Mouse (Mus musculus) liver, adult 2 months (tissue): ENCODE data around the gene March8. TPM values are rescaled to one million over a fixed set of nuclear protein-coding genes. Genes with fewer than 3 reads are reported as not detected.

Experiments used
- DNase-seq: peaks from one replicate; pipeline ENCODE4 v3.0.0-alpha.2; 2011; ENCODE audit warnings: low read depth, low spot score; ENCODE audit errors: extremely low read depth
- H3K27ac ChIP-seq: fragments of 200-500 bp; replicated peaks from 2 replicates; pipeline ENCODE4 v1.5.1; 2012; ENCODE audit warnings: low read depth, mild to moderate bottlenecking, control low read depth, inconsistent platforms, low read length; ENCODE audit not compliant: insufficient read depth
- H3K27me3 ChIP-seq: fragments of 200-500 bp; 2 replicates; pipeline ENCODE4 v1.6.1; 2012; ENCODE audit warnings: mild to moderate bottlenecking, moderate library complexity, low read length, inconsistent platforms; ENCODE audit not compliant: control insufficient read depth, insufficient read depth
- H3K36me3 ChIP-seq: fragments of 200-500 bp; 2 replicates; pipeline ENCODE4 v1.6.1; 2012; ENCODE audit warnings: low read length, inconsistent platforms; ENCODE audit not compliant: control insufficient read depth, insufficient read depth
- H3K4me1 ChIP-seq: fragments of 200-500 bp; 2 replicates; pipeline ENCODE4 v1.6.1; 2011; ENCODE audit warnings: low read length; ENCODE audit not compliant: control insufficient read depth, insufficient read depth
- H3K4me3 ChIP-seq: fragments of 200-500 bp; 2 replicates; pipeline ENCODE4 v1.5.1; 2011; ENCODE audit warnings: low read depth, mild to moderate bottlenecking, control low read depth, low read length, moderate library complexity; ENCODE audit not compliant: insufficient read depth
- H3K79me2 ChIP-seq: fragments of 200-500 bp; 2 replicates; pipeline ENCODE4 v1.6.1; 2012; ENCODE audit warnings: inconsistent platforms, mild to moderate bottlenecking, low read length, moderate library complexity; ENCODE audit not compliant: control insufficient read depth, insufficient read depth
- H3K9ac ChIP-seq: fragments of 200-500 bp; 2 replicates; pipeline ENCODE4 v1.6.1; 2012; ENCODE audit warnings: low read depth, mild to moderate bottlenecking, control low read depth, inconsistent platforms, low read length
- CTCF ChIP-seq: fragments of 200-500 bp; IDR thresholded peaks from 2 replicates; pipeline ENCODE4 v1.5.1; 2011; ENCODE audit warnings: low read depth, low read length, control low read depth
- POLR2A ChIP-seq: fragments of 200-500 bp; IDR thresholded peaks from 2 replicates; pipeline ENCODE4 v1.6.1; 2011; ENCODE audit warnings: low read length, control low read depth; ENCODE audit not compliant: insufficient read depth; ENCODE audit errors: extremely low read depth
- WGBS: fragments of 180-500 bp; shearing (Covaris S2); methylation state at CpG from one replicate; pipeline ENCODE4 v1.1.7; 2018; 5-methylcytosine and 5-hydroxymethylcytosine counted together
- polyA plus RNA-seq: library from polyadenylated mRNA; depleted of rRNA; stranded (reverse); fragments of >200 nt; gene quantifications from 2 replicates; pipeline ENCODE4 v1.2.3, GENCODE M21; 2012; rRNA removed
- total RNA-seq: library from RNA; depleted of rRNA; stranded (reverse); fragments of >200 nt; gene quantifications from 2 replicates; pipeline ENCODE4 v1.2.3, GENCODE M21; 2014; rRNA removed

The March8 gene
- total and polyA plus RNA-seq, 2 experiments: 58.4 to 100 TPM

DNA sequence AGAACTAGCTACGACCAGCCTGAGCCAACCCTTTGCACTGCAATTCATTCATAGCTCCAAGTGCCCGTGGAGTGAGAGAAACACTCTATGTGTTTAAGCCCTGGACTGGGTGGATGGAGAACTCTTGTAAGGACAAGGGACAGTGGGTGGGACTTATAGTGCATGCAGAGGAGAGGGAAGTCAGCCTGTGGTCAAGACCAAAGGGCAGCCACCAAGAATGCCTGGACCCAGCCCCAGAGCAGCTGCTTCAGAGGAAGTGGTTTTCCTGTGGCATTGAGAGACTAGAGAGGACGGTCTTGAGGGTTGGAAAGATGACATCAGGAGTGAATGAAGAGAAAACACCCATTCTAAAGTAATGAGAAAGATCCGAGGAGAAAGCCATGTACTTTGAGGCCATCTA lies 118.0 kb downstream of the March8 start:
- TF ChIP-seq POLR2A: no peak
- TF ChIP-seq CTCF: no peak
- Histone ChIP-seq H3K4me1 (peaks cover 2% of the 10 kb centered on the region; the same call in 1 of the 2 replicates), H3K9ac (no peak overlapping the region), H3K4me3 (no peak overlapping the region), H3K36me3 (no peaks in the 10 kb centered on the region), H3K27ac (no peak overlapping the region), H3K79me2 (no peaks in the 10 kb centered on the region), H3K27me3 (peaks cover 2% of the 10 kb centered on the region)
- DNase-seq: peak; percentile 7
- 74% methylated on average over 4 of the region's 4 CpGs for WGBS

DNA sequence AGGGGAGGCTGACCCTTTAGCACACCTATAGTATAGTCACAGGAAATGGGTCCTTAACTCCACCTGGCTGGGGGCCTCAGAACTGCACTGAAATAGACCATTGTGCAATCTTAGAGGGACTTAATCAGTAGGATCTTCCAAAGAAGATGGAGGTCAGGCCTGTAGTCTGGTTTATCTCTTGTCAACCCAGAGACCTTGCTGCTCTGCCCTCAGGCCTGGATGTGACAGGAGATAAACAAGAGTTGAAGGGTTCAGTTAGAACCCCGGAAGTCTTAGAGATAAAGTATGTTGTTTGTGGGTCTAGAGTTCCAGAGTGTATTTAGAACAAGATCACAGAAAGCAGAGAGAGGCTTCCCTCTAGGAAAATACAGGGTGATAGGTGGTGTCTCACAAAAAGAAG lies 118.7 kb downstream of the March8 start:
- Histone ChIP-seq H3K27me3 (peaks cover 5% of the 10 kb centered on the region), H3K36me3 (no peaks in the 10 kb centered on the region), H3K79me2 (no peaks in the 10 kb centered on the region), H3K4me3 (no peak overlapping the region), H3K4me1 (peaks cover 3% of the 10 kb centered on the region; the same call in 1 of the 2 replicates), H3K27ac (no peak overlapping the region), H3K9ac (no peak overlapping the region)
- no peak for DNase-seq
- WGBS: 24% methylated on average over 1 of the region's 1 CpGs
- no peak for TF ChIP-seq CTCF
- TF ChIP-seq POLR2A: no peak

DNA sequence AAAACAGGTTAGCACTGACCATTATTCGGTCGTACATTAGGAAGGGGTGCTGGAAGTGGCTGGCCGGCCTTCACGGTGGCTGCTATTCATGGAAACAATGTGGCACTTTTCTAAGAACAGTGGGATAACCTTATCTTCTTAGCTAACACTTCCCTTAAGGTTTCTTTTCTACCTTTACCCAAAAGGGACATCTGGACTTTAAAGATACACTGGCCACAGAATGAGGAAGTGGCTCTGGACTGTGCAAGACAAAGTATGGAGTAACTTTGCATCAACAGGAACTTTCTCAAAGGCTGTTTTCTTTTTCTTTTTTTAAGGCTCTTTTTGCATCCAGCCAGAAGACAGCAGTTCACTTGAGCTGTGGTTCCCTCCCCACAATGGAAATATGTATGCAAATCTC lies 120.9 kb downstream of the March8 start:
- no peak overlapping the region for H3K9ac ChIP-seq
- H3K79me2 ChIP-seq: no peaks in the 10 kb centered on the region
- TF ChIP-seq POLR2A (no peak), CTCF (no peak)
- no peak overlapping the region for H3K4me3 ChIP-seq
- peaks cover 5% of the 10 kb centered on the region for H3K27me3 ChIP-seq
- DNase-seq: no peak
- H3K36me3 ChIP-seq: no peaks in the 10 kb centered on the region
- peaks cover 3% of the 10 kb centered on the region; the same call in 1 of the 2 replicates for H3K4me1 ChIP-seq
- H3K27ac ChIP-seq: no peak overlapping the region
- WGBS: 78% methylated on average over 4 of the region's 4 CpGs

Other genes starting within 250 kb of the March8 start
- gene Tmcc1, start 144.5 kb upstream of the March8 start, total RNA-seq: 34.3 and 38.0 TPM in 2 replicates
- gene Tmcc1, start 144.5 kb upstream of the March8 start, polyA plus RNA-seq: 13.8 and 17.7 TPM in 2 replicates
- gene Washc2, start 130.0 kb upstream of the March8 start, total RNA-seq: 38.5 and 46.5 TPM in 2 replicates
- gene Washc2, start 130.0 kb upstream of the March8 start, polyA plus RNA-seq: 29.6 and 32.7 TPM in 2 replicates
- gene Zfand4, start 73.8 kb upstream of the March8 start, total RNA-seq: 25.6 and 28.0 TPM in 2 replicates
- gene Zfand4, start 73.8 kb upstream of the March8 start, polyA plus RNA-seq: 3.1 and 4.0 TPM in 2 replicates
- under 0.01 and 0.09 TPM in 2 replicates for gene Alox5, start 123.2 kb downstream of the March8 start, total RNA-seq
- 0.07 TPM in 1 of 2 replicates, not detected in the other for gene Alox5, start 123.2 kb downstream of the March8 start, polyA plus RNA-seq
- not detected in 2 replicates for gene Olfr211, start 151.1 kb downstream of the March8 start, total RNA-seq
- gene Olfr211, start 151.1 kb downstream of the March8 start, polyA plus RNA-seq: not detected in 2 replicates
- gene Olfr212, start 168.5 kb downstream of the March8 start, total RNA-seq: not detected in 2 replicates
- not detected in 2 replicates for gene Olfr212, start 168.5 kb downstream of the March8 start, polyA plus RNA-seq
- not detected in 2 replicates for gene Olfr213, start 200.4 kb downstream of the March8 start, total RNA-seq
- not detected in 2 replicates for gene Olfr213, start 200.4 kb downstream of the March8 start, polyA plus RNA-seq
- gene Gm5580, start 213.1 kb downstream of the March8 start, total RNA-seq: not detected in 2 replicates
- gene Gm5580, start 213.1 kb downstream of the March8 start, polyA plus RNA-seq: not detected in 2 replicates
- gene Olfr214, start 216.2 kb downstream of the March8 start, total RNA-seq: not detected in 2 replicates
- not detected in 2 replicates for gene Olfr214, start 216.2 kb downstream of the March8 start, polyA plus RNA-seq
- not detected in 2 replicates for gene Olfr215, start 246.2 kb downstream of the March8 start, total RNA-seq
- not detected in 2 replicates for gene Olfr215, start 246.2 kb downstream of the March8 start, polyA plus RNA-seq